Mouse (Mus musculus) forebrain, postnatal 0 days (tissue): ENCODE measurements around the gene Cyb5r3. TPM values are rescaled to one million over a fixed set of nuclear protein-coding genes. Genes with fewer than 3 reads are reported as not detected.

Source experiments
- ATAC-seq: fragments of 200-750 bp; cut with Nextera tagmentation; 2 replicates; pipeline ENCODE4 v1.8.0; 2017; ENCODE audit warnings: mild to moderate bottlenecking, moderate library complexity
- DNase-seq: peaks from one replicate; pipeline ENCODE4 v3.0.0-alpha.2; 2015
- H3K27ac ChIP-seq: fragments of 300-500 bp; sonication (generic); 2 replicates; pipeline ENCODE4 v1.5.1; 2014; ENCODE audit warnings: low read depth, mild to moderate bottlenecking, antibody characterized with exemption, low read length, moderate library complexity, mixed read lengths
- H3K27me3 ChIP-seq: fragments of 300-500 bp; sonication (generic); 2 replicates; pipeline ENCODE4 v1.6.1; 2014; ENCODE audit warnings: mild to moderate bottlenecking, low read length, mixed read lengths; ENCODE audit not compliant: insufficient read depth
- H3K36me3 ChIP-seq: fragments of 300-500 bp; sonication (generic); 2 replicates; pipeline ENCODE4 v1.6.1; 2014; ENCODE audit warnings: mild to moderate bottlenecking, moderate library complexity; ENCODE audit not compliant: insufficient read depth
- H3K4me1 ChIP-seq: fragments of 300-500 bp; sonication (generic); 2 replicates; pipeline ENCODE4 v1.6.1; 2014; ENCODE audit warnings: antibody characterized with exemption; ENCODE audit not compliant: insufficient read depth
- H3K4me2 ChIP-seq: fragments of 300-500 bp; sonication (generic); 2 replicates; pipeline ENCODE4 v1.6.1; 2014; ENCODE audit warnings: low read depth, mild to moderate bottlenecking, moderate library complexity
- H3K4me3 ChIP-seq: fragments of 300-500 bp; sonication (generic); 2 replicates; pipeline ENCODE4 v1.5.1; 2014; ENCODE audit warnings: low read depth, low read length, mixed read lengths
- H3K9ac ChIP-seq: fragments of 300-500 bp; sonication (generic); 2 replicates; pipeline ENCODE4 v1.6.1; 2014; ENCODE audit warnings: mild to moderate bottlenecking
- H3K9me3 ChIP-seq: fragments of 300-500 bp; sonication (generic); 2 replicates; pipeline ENCODE4 v1.6.1; 2016; ENCODE audit warnings: low read length
- CTCF ChIP-seq: sonication (generic); IDR thresholded peaks from 2 replicates; pipeline ENCODE4 v1.5.1; 2016; ENCODE audit warnings: antibody characterized with exemption, control low read depth, low read depth
- WGBS: fragments of 180-500 bp; shearing (Covaris S2); extraction: QIAGEN DNeasy Blood & Tissue Kit; methylation state at CpG from one replicate; pipeline ENCODE4 v1.1.7; 2014; 5-methylcytosine and 5-hydroxymethylcytosine counted together
- polyA plus RNA-seq: library from polyadenylated mRNA; unstranded; fragments of >200 nt; fragmentation: Nextera tagmentation; extraction: Ambion mirVana; gene quantifications from 2 replicates; pipeline ENCODE4 v1.2.1, GENCODE M21; 2015
- total RNA-seq: library from RNA; depleted of rRNA; stranded (reverse); fragments of >200 nt; gene quantifications from 2 replicates; pipeline ENCODE4 v1.2.3, GENCODE M21; 2014

The Cyb5r3 gene
- total and polyA plus RNA-seq, 2 experiments from 2014 or later: 92.5 to 149 TPM

DNA sequence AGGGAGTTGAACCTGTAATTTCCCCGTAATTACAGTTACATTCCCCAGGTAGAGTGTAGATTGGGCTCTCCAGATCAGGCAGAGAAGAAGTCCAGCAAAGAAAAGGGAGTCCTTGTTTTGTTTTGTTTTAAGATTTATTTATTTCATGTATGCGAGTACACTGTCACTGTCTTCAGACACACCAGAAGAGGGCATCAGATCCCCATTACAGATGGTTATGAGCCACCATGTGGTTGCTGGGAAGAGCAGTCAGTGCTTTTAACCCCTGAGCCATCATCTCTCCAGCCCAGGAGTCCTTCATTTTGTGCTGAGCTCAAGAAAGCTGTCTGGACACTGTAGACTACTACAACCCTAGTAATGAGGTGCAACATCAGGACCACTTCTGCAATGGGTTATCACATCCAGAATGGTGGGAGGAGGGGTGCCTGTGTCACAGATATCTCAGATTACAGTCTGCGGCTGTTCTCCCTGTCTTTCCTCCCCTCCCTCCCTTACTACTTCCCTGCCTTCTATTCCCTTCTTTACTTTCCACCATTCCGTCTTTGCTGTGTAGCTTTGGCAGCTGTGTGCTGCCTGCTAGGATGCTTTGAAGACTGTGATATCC is 36.8 kb upstream of the Cyb5r3 start:
- DNase-seq: no peak
- H3K9ac ChIP-seq: no peak overlapping the region
- no peaks in the 10 kb centered on the region for H3K27me3 ChIP-seq
- H3K4me3 ChIP-seq: 0 out of 2 replicates have a peak overlapping the region, but pooled peaks have one; percentile 11
- ATAC-seq: peak; percentile 32; the same call in 1 of the 2 replicates
- H3K4me1 ChIP-seq: peaks cover 3% of the 10 kb centered on the region; the same call in 1 of the 2 replicates
- peak; percentile 30; the same call in 1 of the 2 replicates for TF ChIP-seq CTCF
- H3K4me2 ChIP-seq: peak overlapping the region; percentile 46
- H3K36me3 ChIP-seq: no peaks in the 10 kb centered on the region
- WGBS: 46% methylated on average over 4 of the region's 4 CpGs
- no peaks in the 10 kb centered on the region for H3K9me3 ChIP-seq
- no peak overlapping the region for H3K27ac ChIP-seq

DNA sequence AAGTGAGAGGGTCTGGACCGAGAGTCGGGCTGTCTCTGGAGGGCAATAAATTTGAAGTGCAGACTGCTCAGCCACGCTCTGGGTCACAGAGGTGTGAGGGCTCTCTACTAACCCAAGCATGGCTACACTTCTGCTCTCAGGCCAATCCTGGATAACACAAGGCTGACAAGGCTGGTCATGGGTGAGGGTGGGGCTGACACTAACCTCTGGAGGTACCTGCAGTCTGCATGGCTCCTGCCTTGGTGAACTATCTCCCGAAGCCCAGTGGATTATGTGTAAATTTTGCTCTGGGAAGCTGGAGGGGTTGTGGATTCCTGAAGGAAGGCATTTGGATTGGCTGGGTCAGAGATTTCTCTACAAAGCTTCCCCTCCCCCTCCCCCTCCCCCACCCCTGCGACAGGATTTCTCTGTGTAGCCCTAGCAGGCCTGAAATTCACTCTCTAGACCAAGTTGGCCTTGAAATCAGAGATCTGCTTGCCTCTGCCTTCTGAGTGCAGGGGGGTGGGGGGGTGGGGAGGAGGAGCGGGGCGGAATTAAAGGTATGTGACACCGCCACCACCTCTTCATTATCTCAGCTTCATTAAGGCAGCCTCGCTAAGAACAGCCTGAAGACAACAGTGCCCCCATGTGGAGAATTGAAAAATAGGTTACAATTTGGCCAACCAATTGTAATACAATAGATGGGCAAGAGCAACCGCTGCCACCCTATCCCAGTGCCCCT is 32.5 kb upstream of the Cyb5r3 start:
- Histone ChIP-seq H3K27me3 (no peaks in the 10 kb centered on the region), H3K27ac (no peak overlapping the region), H3K9me3 (no peaks in the 10 kb centered on the region), H3K4me2 (no peak overlapping the region), H3K9ac (no peak overlapping the region), H3K4me1 (peaks cover 2% of the 10 kb centered on the region; the same call in 1 of the 2 replicates), H3K4me3 (no peak overlapping the region), H3K36me3 (no peaks in the 10 kb centered on the region)
- peak; percentile 68 for TF ChIP-seq CTCF
- peak; percentile 65 for DNase-seq
- ATAC-seq: peak; percentile 34
- 40% methylated on average over 10 of the region's 10 CpGs for WGBS

DNA sequence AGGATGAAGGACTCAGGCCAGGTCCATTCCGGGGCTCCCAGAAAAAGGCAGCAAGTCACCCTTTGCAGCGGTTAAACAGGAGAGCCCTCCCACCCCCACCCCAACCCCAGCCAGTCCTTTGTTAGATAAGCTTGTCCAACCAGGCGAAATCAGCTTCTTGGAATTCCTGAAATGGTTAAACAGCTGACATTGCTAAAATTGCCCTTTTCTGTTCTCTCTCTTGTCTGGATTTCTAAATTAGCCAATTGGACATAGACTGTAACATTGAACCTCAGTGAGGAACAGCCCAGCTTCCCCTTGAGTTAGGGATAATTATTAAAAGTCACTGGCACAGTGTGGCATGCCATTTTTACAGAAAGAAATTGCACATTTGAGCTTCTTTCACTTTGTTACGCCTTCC is 30.0 kb upstream of the Cyb5r3 start:
- Histone ChIP-seq H3K4me3 (no peak overlapping the region), H3K27me3 (no peaks in the 10 kb centered on the region), H3K9ac (no peak overlapping the region), H3K4me1 (no peaks in the 10 kb centered on the region), H3K9me3 (no peaks in the 10 kb centered on the region), H3K4me2 (no peak overlapping the region), H3K36me3 (no peaks in the 10 kb centered on the region), H3K27ac (no peak overlapping the region)
- WGBS: 42% methylated on average over 4 of the region's 4 CpGs
- no peak for ATAC-seq
- no peak for TF ChIP-seq CTCF
- DNase-seq: no peak

DNA sequence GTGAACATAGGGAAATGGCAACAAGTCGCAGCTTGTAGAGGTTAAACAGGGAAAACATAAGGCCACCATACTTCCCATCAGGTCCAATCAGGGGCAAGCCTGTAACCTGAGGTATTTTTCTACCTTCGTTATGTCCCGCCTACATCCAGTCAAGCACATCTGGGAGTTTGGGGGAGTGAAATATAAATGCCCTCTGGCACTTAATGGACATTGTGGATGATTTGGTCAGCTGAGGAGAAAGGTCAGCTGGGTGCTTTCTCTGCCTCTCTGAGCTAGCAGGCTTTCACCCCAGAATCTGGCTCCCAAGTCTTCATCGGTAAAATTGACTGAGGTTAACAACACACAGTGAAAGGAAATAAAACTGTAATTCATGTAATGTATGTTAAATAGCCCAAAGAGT is 21.0 kb upstream of the Cyb5r3 start:
- H3K9me3 ChIP-seq: no peaks in the 10 kb centered on the region
- H3K4me3 ChIP-seq: no peak overlapping the region
- no peaks in the 10 kb centered on the region for H3K36me3 ChIP-seq
- no peaks in the 10 kb centered on the region for H3K27me3 ChIP-seq
- no peak overlapping the region for H3K9ac ChIP-seq
- ATAC-seq (no peak), DNase-seq (no peak)
- WGBS: 96% methylated on average over 4 of the region's 4 CpGs
- no peak for TF ChIP-seq CTCF
- no peak overlapping the region for H3K4me2 ChIP-seq
- no peaks in the 10 kb centered on the region for H3K4me1 ChIP-seq
- H3K27ac ChIP-seq: no peak overlapping the region

DNA sequence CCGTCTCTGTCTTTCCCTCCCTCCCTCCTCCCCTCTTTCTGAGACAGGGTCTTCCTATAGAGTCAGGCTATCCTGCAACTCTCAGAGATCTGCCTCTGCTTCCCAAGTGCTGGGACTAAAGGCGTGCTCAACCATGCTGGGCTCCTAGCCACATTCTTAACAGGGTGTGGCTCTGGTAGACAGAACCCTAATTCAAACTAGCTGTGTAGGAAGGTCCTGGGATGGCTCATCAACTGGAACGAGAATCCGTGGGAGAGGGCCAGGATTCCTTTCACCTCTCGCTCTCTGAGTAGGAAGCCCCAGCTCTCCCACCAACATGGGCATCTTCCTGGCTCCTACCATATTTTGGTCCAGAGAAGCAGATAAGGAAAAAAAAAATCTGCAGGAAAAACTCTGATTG is 10.0 kb upstream of the Cyb5r3 start:
- H3K4me3 ChIP-seq: no peak overlapping the region
- H3K36me3 ChIP-seq: no peaks in the 10 kb centered on the region
- H3K27ac ChIP-seq: no peak overlapping the region
- TF ChIP-seq CTCF: no peak
- H3K27me3 ChIP-seq: no peaks in the 10 kb centered on the region
- H3K9me3 ChIP-seq: no peaks in the 10 kb centered on the region
- no peak overlapping the region for H3K4me2 ChIP-seq
- 75% methylated on average over 5 of the region's 5 CpGs for WGBS
- ATAC-seq (no peak), DNase-seq (no peak)
- no peaks in the 10 kb centered on the region for H3K4me1 ChIP-seq
- H3K9ac ChIP-seq: no peak overlapping the region

DNA sequence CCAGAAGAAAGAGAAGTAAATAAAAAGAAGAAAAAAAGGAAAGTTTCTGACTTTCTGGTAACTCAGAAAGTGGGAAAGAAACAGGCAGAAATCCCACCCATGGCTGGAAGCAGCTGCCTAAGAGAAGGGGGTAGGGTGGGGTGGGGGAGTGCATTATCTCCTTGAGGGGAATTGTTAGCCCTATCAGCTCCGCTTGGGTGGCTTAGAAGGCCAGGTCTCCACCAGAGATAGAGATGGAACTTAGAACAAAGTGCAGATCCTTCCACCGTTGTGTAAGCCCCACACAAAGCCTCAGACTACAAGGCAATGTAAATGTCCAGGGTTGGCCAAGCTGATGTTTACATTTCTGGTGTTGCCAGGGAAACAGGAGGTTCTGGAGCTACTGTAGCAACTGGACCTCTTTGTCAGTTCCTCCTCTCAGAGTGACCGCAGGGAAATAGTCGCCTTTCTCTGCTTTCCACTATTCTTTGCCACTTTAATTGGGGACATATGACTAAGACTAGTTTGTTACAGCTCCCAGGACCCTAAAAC is 9.5 kb upstream of the Cyb5r3 start:
- Histone ChIP-seq H3K9ac (no peak overlapping the region), H3K36me3 (no peaks in the 10 kb centered on the region), H3K4me3 (no peak overlapping the region), H3K4me2 (no peak overlapping the region), H3K4me1 (no peaks in the 10 kb centered on the region), H3K27me3 (no peaks in the 10 kb centered on the region), H3K27ac (no peak overlapping the region), H3K9me3 (no peaks in the 10 kb centered on the region)
- 54% methylated on average over 4 of the region's 4 CpGs for WGBS
- DNase-seq (no peak), ATAC-seq (no peak)
- no peak for TF ChIP-seq CTCF

DNA sequence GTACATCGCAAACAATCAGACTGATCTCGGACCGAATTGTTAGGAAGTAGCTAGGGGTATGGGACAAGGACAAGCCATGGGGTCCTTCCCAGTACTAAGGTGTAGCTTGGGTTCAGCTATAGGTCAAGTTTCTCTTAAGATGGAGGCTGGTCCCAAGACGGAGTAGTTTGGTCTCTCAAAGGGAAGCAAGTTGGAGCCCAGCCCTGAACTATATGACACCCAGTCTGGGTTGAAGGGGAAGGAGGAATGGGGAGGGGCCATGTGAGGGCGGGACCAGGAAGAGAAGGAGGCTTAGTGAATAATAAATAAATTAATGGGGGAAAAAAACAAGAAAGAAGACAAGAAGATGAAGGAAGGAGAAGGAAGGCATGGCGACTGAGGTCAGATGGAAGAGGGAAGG is 7.6 kb upstream of the Cyb5r3 start:
- no peak for ATAC-seq
- Histone ChIP-seq H3K27ac (no peak overlapping the region), H3K9me3 (no peaks in the 10 kb centered on the region), H3K4me1 (no peaks in the 10 kb centered on the region), H3K9ac (no peak overlapping the region), H3K27me3 (no peaks in the 10 kb centered on the region), H3K4me2 (no peak overlapping the region), H3K4me3 (no peak overlapping the region), H3K36me3 (no peaks in the 10 kb centered on the region)
- DNase-seq: no peak
- WGBS: 88% methylated on average over 6 of the region's 6 CpGs
- TF ChIP-seq CTCF: no peak
